In the genomic region with DNA sequence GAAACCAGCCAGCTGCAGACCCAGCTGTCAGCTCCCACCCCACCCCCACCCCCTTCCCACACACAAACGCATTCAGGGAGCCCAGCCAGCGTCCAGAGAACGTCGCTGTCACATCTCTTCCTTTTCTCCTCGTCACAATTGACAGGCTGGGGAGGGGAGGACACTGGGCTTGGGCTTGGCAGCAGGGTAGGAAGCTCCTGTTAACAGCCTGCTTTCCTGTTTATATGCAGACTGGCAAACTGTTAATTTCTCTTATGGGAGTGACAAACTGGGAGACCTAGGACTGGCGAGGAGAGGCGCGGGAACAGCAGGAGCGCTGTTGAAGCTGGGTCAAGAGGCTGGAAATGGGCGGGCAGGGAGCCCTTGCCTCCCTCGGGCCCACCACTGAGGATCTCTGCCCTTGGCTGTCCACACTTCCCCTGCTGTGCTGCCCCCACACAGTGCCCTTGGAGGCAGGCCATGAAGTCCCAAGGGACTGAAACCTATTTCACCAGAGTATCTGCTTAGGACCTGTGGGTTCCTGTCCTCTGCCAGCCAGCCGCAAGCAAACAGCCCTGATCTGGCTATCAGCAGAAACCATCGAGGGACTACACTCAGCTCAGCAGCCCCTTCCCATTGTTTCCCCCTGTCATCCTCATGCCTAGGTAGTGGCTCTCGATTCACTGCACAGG, we compare ENCODE assay signal across 8 mouse cellular contexts.
DNase-seq lines count a peak whose midpoint lies in the region; ATAC-seq and TF ChIP-seq lines count a peak whose summit lies in the region.

No protein-coding gene starts in this region.

- peaks cover 37% of the 10 kb centered on the region for H3K4me1 ChIP-seq in heart, embryonic 12.5 days (replicated peaks)
- H3K4me1 ChIP-seq in liver, embryonic 11.5 days (replicated peaks; ENCODE audit: control insufficient read depth, insufficient read depth, low read length) = peaks cover 4% of the 10 kb centered on the region; the same call in 1 of the 2 replicates

- no peak for TF ChIP-seq POLR2A in myocyte (IDR thresholded peaks at IDR 0.05; ENCODE audit: insufficient read length, low read depth)

- peak overlapping the region; percentile 60 for H3K9ac ChIP-seq in heart, embryonic 12.5 days
- 0 out of 2 replicates have a peak overlapping the region, but pooled peaks have one; percentile 15 for H3K9ac ChIP-seq in liver, embryonic 11.5 days (ENCODE audit: low read depth, low read length)

- no peaks in the 10 kb centered on the region for H3K36me3 ChIP-seq in heart, embryonic 12.5 days
- H3K36me3 ChIP-seq in liver, embryonic 11.5 days (ENCODE audit: control insufficient read depth, insufficient read depth, low read length) = no peaks in the 10 kb centered on the region
- H3K36me3 ChIP-seq in myocyte (ENCODE audit: control insufficient read depth, insufficient read depth) = no peaks in the 10 kb centered on the region

- H3K4me2 ChIP-seq in heart, embryonic 12.5 days = peak overlapping the region; percentile 64
- H3K4me2 ChIP-seq in liver, embryonic 11.5 days = peak overlapping the region; percentile 49
- peak overlapping the region; percentile 67 for H3K4me2 ChIP-seq in myocyte (ENCODE audit: low read depth)

- DNase-seq in frontal cortex, postnatal 14 days (ENCODE audit: low spot score in 2 of 2) = no peak
- peak; percentile 66 for DNase-seq in embryo, embryonic 11 days
- peak; percentile 61 for DNase-seq in kidney, adult 9 months
- no peak for DNase-seq in liver, embryonic 11.5 days (ENCODE audit: low spot score)

- WGBS in heart, embryonic 12.5 days = 7% methylated on average over 14 of the region's 14 CpGs
- WGBS in liver, embryonic 11.5 days = 9% methylated on average over 14 of the region's 14 CpGs

- H3K4me3 ChIP-seq in heart, embryonic 12.5 days = peak overlapping the region; percentile 18
- H3K4me3 ChIP-seq in liver, embryonic 11.5 days (ENCODE audit: low read depth, low read length) = no peak overlapping the region
- no peak overlapping the region for H3K4me3 ChIP-seq in myocyte

- ATAC-seq in frontal cortex, adult (ENCODE audit: low TSS enrichment) = peak; percentile 65
- peak; percentile 64 for ATAC-seq in heart, embryonic 12.5 days (ENCODE audit: insufficient number of reproducible peaks, low FRiP score)
- peak; percentile 60 for ATAC-seq in liver, embryonic 11.5 days (replicated peaks; ENCODE audit: low FRiP score)
- ATAC-seq in erythroblast, adult 5-6 weeks (replicated peaks; ENCODE audit: low FRiP score, poor library complexity, severe bottlenecking) = no peak

- no peaks in the 10 kb centered on the region for H3K27me3 ChIP-seq in heart, embryonic 12.5 days (replicated peaks)
- no peaks in the 10 kb centered on the region for H3K27me3 ChIP-seq in liver, embryonic 11.5 days (replicated peaks; ENCODE audit: control insufficient read depth, insufficient read depth, low read length)
- H3K27me3 ChIP-seq in myocyte (ENCODE audit: control insufficient read depth, insufficient read depth, insufficient read length) = no peaks in the 10 kb centered on the region

- no peak overlapping the region for H3ac ChIP-seq in myocyte (ENCODE audit: control insufficient read depth, insufficient read length)

- no peaks in the 10 kb centered on the region for H3K79me2 ChIP-seq in myocyte (ENCODE audit: control insufficient read depth, insufficient read depth)

- no peak overlapping the region for H3K27ac ChIP-seq in heart, embryonic 12.5 days (ENCODE audit: poor library complexity, severe bottlenecking)
- H3K27ac ChIP-seq in liver, embryonic 11.5 days (ENCODE audit: low read depth, low read length) = no peak overlapping the region

- no peaks in the 10 kb centered on the region for H3K9me3 ChIP-seq in heart, embryonic 12.5 days (replicated peaks)
- H3K9me3 ChIP-seq in liver, embryonic 11.5 days (ENCODE audit: control insufficient read depth, low read length) = no peaks in the 10 kb centered on the region

TF ChIP-seq in myocyte, 11 proteins besides CTCF, POLR2A, EP300 and RAD21:
- no peak for TF ChIP-seq SRF (IDR thresholded peaks at IDR 0.05; ENCODE audit: control insufficient read depth, insufficient read length, low read depth)
- no peak for TF ChIP-seq MYOD1 (IDR thresholded peaks at IDR 0.05; ENCODE audit: control insufficient read depth in 1 of 3, insufficient read length in 2 of 3, low read depth in 2 of 3)
- no peak for TF ChIP-seq TCF12 (IDR thresholded peaks at IDR 0.05; ENCODE audit: insufficient read depth, poor library complexity, severe bottlenecking)
- TF ChIP-seq TCF3 (IDR thresholded peaks at IDR 0.05; ENCODE audit: insufficient read length, low read depth) = no peak
- no peak for TF ChIP-seq E2F4 (IDR thresholded peaks at IDR 0.05; ENCODE audit: insufficient read depth)
- no peak for TF ChIP-seq REST (IDR thresholded peaks at IDR 0.05; ENCODE audit: insufficient read depth, insufficient read length)
- no peak for TF ChIP-seq POLR2AphosphoS2 (IDR thresholded peaks at IDR 0.05; ENCODE audit: insufficient read length, low read depth)
- no peak for TF ChIP-seq USF1 (IDR thresholded peaks at IDR 0.05; ENCODE audit: low read depth)
- TF ChIP-seq MAX (IDR thresholded peaks at IDR 0.05; ENCODE audit: low read depth) = no peak
- no peak for TF ChIP-seq MYOG (IDR thresholded peaks at IDR 0.05; ENCODE audit: control insufficient read depth in 1 of 3, insufficient read depth in 1 of 3, insufficient read length in 2 of 3, low read depth in 2 of 3)
- TF ChIP-seq CEBPB (IDR thresholded peaks at IDR 0.05; ENCODE audit: insufficient read depth, poor library complexity, severe bottlenecking) = no peak

Comparison
In these comparisons a context has a peak if more than half of its experiments do, and no peak if none do; other contexts are left out.
1. DNase-seq: peak in embryo, embryonic 11 days (single experiment) and kidney, adult 9 months (single experiment); none in frontal cortex, postnatal 14 days (0 of 2) and liver, embryonic 11.5 days (single experiment).
2. Peak in every context shown above with its lines, with median percentiles within 50 percentile points of each other: H3K4me2 ChIP-seq.